Mouse (Mus musculus): Measurements from ENCODE around the gene Ttc27.

The Ttc27 gene

GRCm38 (mm10) chr17:74752906-74753627 lies 35.5 kb downstream of the Ttc27 start:
- intact Hi-C loops (cut with DNase I): no loop called here

GRCm38 (mm10) chr17:74753628-74754104 lies 36.1 kb downstream of the Ttc27 start:
- intact Hi-C loops (cut with DNase I): no loop called here

GRCm38 (mm10) chr17:74754369-74755118 lies 37.0 kb downstream of the Ttc27 start:
- intact Hi-C loops (cut with DNase I): no loop called here

- intact Hi-C loops (cut with DNase I): no loop called here
Observed at GRCm38 (mm10) chr17:74769390-74769811, 51.9 kb downstream of the Ttc27 start.

GRCm38 (mm10) chr17:74772364-74772763 lies 54.8 kb downstream of the Ttc27 start:
- intact Hi-C loops (cut with DNase I): no loop called here

GRCm38 (mm10) chr17:74773556-74773955 lies 56.0 kb downstream of the Ttc27 start:
- intact Hi-C loops (cut with DNase I): no loop called here

- intact Hi-C loops (cut with DNase I): no loop called here
Observed at GRCm38 (mm10) chr17:74780133-74780532, 62.6 kb downstream of the Ttc27 start.

- intact Hi-C loops (cut with DNase I): no loop called here
Observed at GRCm38 (mm10) chr17:74780627-74781026, 63.1 kb downstream of the Ttc27 start.

GRCm38 (mm10) chr17:74781911-74782310 lies 64.4 kb downstream of the Ttc27 start:
- intact Hi-C loops (cut with DNase I): no loop called here

- intact Hi-C loops (cut with DNase I): no loop called here
Observed at GRCm38 (mm10) chr17:74785586-74785985, 68.1 kb downstream of the Ttc27 start.

GRCm38 (mm10) chr17:74786198-74786734 lies 68.7 kb downstream of the Ttc27 start:
- intact Hi-C loops (cut with DNase I): no loop called here

GRCm38 (mm10) chr17:74796023-74796699 lies 78.6 kb downstream of the Ttc27 start:
- intact Hi-C loops (cut with DNase I): no loop called here

- intact Hi-C loops (cut with DNase I): loop anchor here (10.0 kb wide), 1 partner anchor 575 kb away; no protein-coding TSS in a partner anchor
Observed at GRCm38 (mm10) chr17:74799865-74800264, 82.3 kb downstream of the Ttc27 start.

GRCm38 (mm10) chr17:74802765-74803164 lies 85.2 kb downstream of the Ttc27 start:
- intact Hi-C loops (cut with DNase I): loop anchor here (10.0 kb wide), 1 partner anchor 572 kb away; no protein-coding TSS in a partner anchor

GRCm38 (mm10) chr17:74803835-74804234 lies 86.3 kb downstream of the Ttc27 start:
- intact Hi-C loops (cut with DNase I): loop anchor here (10.0 kb wide), 1 partner anchor 571 kb away; no protein-coding TSS in a partner anchor

- intact Hi-C loops (cut with DNase I): loop anchor here (10.0 kb wide), 1 partner anchor 570 kb away; no protein-coding TSS in a partner anchor
Observed at GRCm38 (mm10) chr17:74804321-74804930, 86.9 kb downstream of the Ttc27 start.

- intact Hi-C loops (cut with DNase I): loop anchor here (10.0 kb wide), 1 partner anchor 567 kb away; no protein-coding TSS in a partner anchor
Observed at GRCm38 (mm10) chr17:74807509-74808248, 90.1 kb downstream of the Ttc27 start.

- intact Hi-C loops (cut with DNase I): loop anchor here (10.0 kb wide), 1 partner anchor 566 kb away; no protein-coding TSS in a partner anchor
Observed at GRCm38 (mm10) chr17:74808330-74808729, 90.8 kb downstream of the Ttc27 start.

- intact Hi-C loops (cut with DNase I): loop anchor here (10.0 kb wide), 1 partner anchor 566 kb away; no protein-coding TSS in a partner anchor
Observed at GRCm38 (mm10) chr17:74808901-74809300, 91.4 kb downstream of the Ttc27 start.
